Mouse (Mus musculus): ENCODE measurements at regions not wholly inside any gene's neighbourhood (a gene's known extent, or its start where the extent isn't known, plus 50 kb on each side); places are given as distances from the start of the nearest gene placed in this dataset.

DNA sequence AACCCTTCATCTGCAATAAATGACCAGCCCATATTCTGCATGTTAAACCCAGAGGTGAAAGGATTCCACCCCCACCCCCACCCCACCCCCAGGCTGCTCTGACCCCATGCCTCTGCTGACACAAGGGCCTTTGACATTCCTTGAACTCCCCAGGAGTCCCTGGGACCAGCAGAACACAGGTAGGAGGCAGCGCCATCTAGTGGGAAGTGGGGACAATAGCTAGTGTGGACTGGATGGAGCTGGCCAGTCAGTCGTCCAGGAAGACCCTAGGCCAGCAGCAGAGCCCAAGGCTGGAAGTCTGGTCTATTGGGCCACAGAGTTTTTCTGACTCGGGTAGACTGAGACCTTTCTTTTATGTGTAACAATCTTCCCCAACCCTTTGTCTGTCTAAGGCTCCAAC is 71.8 kb upstream of the Ppp1r26 start:
- TF ChIP-seq CTCF (IDR thresholded peaks at IDR 0.05; ENCODE audit: borderline replicate concordance, extremely low read depth, insufficient read depth, insufficient read length) (peak; percentile 78), POLR2A (IDR thresholded peaks at IDR 0.05; ENCODE audit: borderline replicate concordance, extremely low read depth, insufficient read depth, insufficient read length, poor library complexity, severe bottlenecking) (no peak)
